Mouse (Mus musculus) brain, embryonic 14.5 days (tissue): ENCODE measurements around the gene Gpr35.

Experiments
- CTCF ChIP-seq: fragments of 200-500 bp; IDR thresholded peaks from 2 replicates; pipeline ENCODE4 v1.5.1; 2012; ENCODE audit warnings: inconsistent platforms, mild to moderate bottlenecking, moderate library complexity, borderline replicate concordance; ENCODE audit not compliant: insufficient read depth, insufficient read length; ENCODE audit errors: extremely low read depth
- POLR2A ChIP-seq: fragments of 200-500 bp; IDR thresholded peaks from 2 replicates; pipeline ENCODE4 v1.6.1; 2012; ENCODE audit warnings: mild to moderate bottlenecking, inconsistent platforms, borderline replicate concordance; ENCODE audit not compliant: poor library complexity, insufficient read depth, insufficient read length, severe bottlenecking; ENCODE audit errors: extremely low read depth

- TF ChIP-seq CTCF (no peak), POLR2A (no peak)
These were observed 35.7 kb upstream of the Gpr35 start for GRCm38 (mm10) chr1:92914993-92915392.
